Mouse (Mus musculus) ES-Bruce4 (cell line): ENCODE data around the gene Lpin1. TPM values are rescaled to one million over a fixed set of nuclear protein-coding genes. Genes with fewer than 3 reads are reported as not detected.

ENCODE experiments used
- H3K27ac ChIP-seq: 2 replicates; pipeline ENCODE4 v1.5.1; 2012; ENCODE audit warnings: low read length, inconsistent platforms; ENCODE audit not compliant: insufficient read depth
- H3K27me3 ChIP-seq: 2 replicates; pipeline ENCODE4 v1.6.1; 2012; ENCODE audit warnings: mild to moderate bottlenecking, low read length, inconsistent platforms; ENCODE audit not compliant: control insufficient read depth, poor library complexity, insufficient read depth, severe bottlenecking
- H3K36me3 ChIP-seq: 2 replicates; pipeline ENCODE4 v1.6.1; 2012; ENCODE audit warnings: inconsistent platforms, mild to moderate bottlenecking, low read length, moderate library complexity; ENCODE audit not compliant: control insufficient read depth, poor library complexity, insufficient read depth, severe bottlenecking
- H3K4me1 ChIP-seq: one replicate; pipeline ENCODE4 v1.8.1; 2011; ENCODE audit warnings: low read length; ENCODE audit not compliant: control insufficient read depth, insufficient read depth
- H3K4me3 ChIP-seq: 2 replicates; pipeline ENCODE4 v1.5.1; 2011; ENCODE audit warnings: low read depth, mild to moderate bottlenecking, low read length
- H3K9ac ChIP-seq: 2 replicates; pipeline ENCODE4 v1.6.1; 2012; ENCODE audit warnings: low read depth, mild to moderate bottlenecking, inconsistent platforms; ENCODE audit not compliant: poor library complexity, severe bottlenecking
- H3K9me3 ChIP-seq: replicated peaks from 2 replicates; pipeline ENCODE4 v1.6.1; 2012; ENCODE audit warnings: mild to moderate bottlenecking, low read length, inconsistent platforms; ENCODE audit not compliant: control insufficient read depth, poor library complexity, insufficient read depth, severe bottlenecking
- CTCF ChIP-seq: IDR thresholded peaks from one replicate; pipeline ENCODE4 v1.8.1; 2011; ENCODE audit warnings: low read depth, low read length
- EP300 ChIP-seq: IDR thresholded peaks from 2 replicates; pipeline ENCODE4 v1.6.1; 2011; ENCODE audit warnings: low read depth, low read length; ENCODE audit not compliant: insufficient read depth
- POLR2A ChIP-seq: IDR thresholded peaks from one replicate; pipeline ENCODE4 v1.8.1; 2011; ENCODE audit warnings: low read length; ENCODE audit not compliant: insufficient read depth
- polyA plus RNA-seq: library from polyadenylated mRNA; stranded (reverse); fragments of >200 nt; gene quantifications from 2 replicates; pipeline ENCODE4 v1.2.4, GENCODE M21; 2011; ENCODE audit warnings: low read depth; ENCODE audit not compliant: missing spikeins, insufficient read depth, insufficient read length

The Lpin1 gene
- polyA plus RNA-seq, result 28.6 and 33.3 TPM in 2 replicates

GRCm38 (mm10) chr12:16610936-16611335 is at the start of gene Lpin1:
Gene Lpin1, minus strand, starts transcription at chr12:16610966.
- Histone ChIP-seq H3K9ac (no peak within 1 kb of the TSS), H3K27me3 (no peaks in the 10 kb centered on the region), H3K4me1 (no peaks in the 10 kb centered on the region), H3K36me3 (no peaks in the 10 kb centered on the region), H3K27ac (no peak within 1 kb of the TSS), H3K4me3 (no peak within 1 kb of the TSS), H3K9me3 (no peaks in the 10 kb centered on the region)
- TF ChIP-seq POLR2A (no peak), EP300 (no peak), CTCF (no peak)

- Histone ChIP-seq H3K9me3 (no peaks in the 10 kb centered on the region), H3K9ac (no peak overlapping the region), H3K36me3 (no peaks in the 10 kb centered on the region), H3K4me1 (no peaks in the 10 kb centered on the region), H3K27me3 (peaks cover 4% of the 10 kb centered on the region), H3K27ac (no peak overlapping the region), H3K4me3 (no peak overlapping the region)
- no peak for TF ChIP-seq CTCF
- no peak for TF ChIP-seq EP300
- no peak for TF ChIP-seq POLR2A
Measured at GRCm38 (mm10) chr12:16656906-16657875, 46.4 kb upstream of the Lpin1 start.

GRCm38 (mm10) chr12:16655604-16656003 is 44.8 kb upstream of the Lpin1 start:
- Histone ChIP-seq H3K27me3 (peaks cover 5% of the 10 kb centered on the region), H3K27ac (no peak overlapping the region), H3K36me3 (no peaks in the 10 kb centered on the region), H3K9ac (no peak overlapping the region), H3K4me1 (no peaks in the 10 kb centered on the region), H3K9me3 (no peaks in the 10 kb centered on the region), H3K4me3 (no peak overlapping the region)
- TF ChIP-seq EP300, result no peak
- TF ChIP-seq POLR2A, result no peak

- Histone ChIP-seq H3K4me3 (peak within 1 kb of the TSS; percentile 11), H3K4me1 (no peaks in the 10 kb centered on the region), H3K27me3 (peaks cover 5% of the 10 kb centered on the region), H3K9me3 (no peaks in the 10 kb centered on the region), H3K9ac (no peak within 1 kb of the TSS), H3K27ac (no peak within 1 kb of the TSS), H3K36me3 (no peaks in the 10 kb centered on the region)
- TF ChIP-seq EP300, result no peak
- TF ChIP-seq POLR2A, result no peak
- TF ChIP-seq CTCF, result no peak
Measured at GRCm38 (mm10) chr12:16653332-16654093, 42.7 kb upstream of the Lpin1 start, which contains the start of gene Ntsr2. Gene Ntsr2, plus strand, starts transcription at chr12:16653382.

- H3K27ac ChIP-seq, result no peak overlapping the region
- peaks cover 4% of the 10 kb centered on the region for H3K27me3 ChIP-seq
- H3K4me1 ChIP-seq, result no peaks in the 10 kb centered on the region
- TF ChIP-seq EP300, result no peak
- no peak for TF ChIP-seq CTCF
- no peak for TF ChIP-seq POLR2A
- H3K36me3 ChIP-seq, result no peaks in the 10 kb centered on the region
- no peaks in the 10 kb centered on the region for H3K9me3 ChIP-seq
- H3K4me3 ChIP-seq, result no peak overlapping the region
- no peak overlapping the region for H3K9ac ChIP-seq
Measured at GRCm38 (mm10) chr12:16649819-16650218, 39.1 kb upstream of the Lpin1 start.
